Mouse (Mus musculus) hindbrain, embryonic 13.5 days (tissue): ENCODE results near the gene Kctd20. TPM values are rescaled to one million over a fixed set of nuclear protein-coding genes. Genes with fewer than 3 reads are reported as not detected.
A peak's percentile ranks its signal among the peaks of the same experiment; 100 is the strongest.

Source experiments
- ATAC-seq: fragments of 200-750 bp; cut with Nextera tagmentation; 2 replicates; pipeline ENCODE4 v1.8.0; 2017; ENCODE audit warnings: moderate TSS enrichment; ENCODE audit not compliant: low FRiP score
- H3K27ac ChIP-seq: fragments of 300-500 bp; sonication (generic); 2 replicates; pipeline ENCODE4 v1.5.1; 2015; ENCODE audit warnings: inconsistent platforms, mild to moderate bottlenecking, moderate library complexity
- H3K27me3 ChIP-seq: fragments of 300-500 bp; sonication (generic); 2 replicates; pipeline ENCODE4 v1.6.1; 2015; ENCODE audit warnings: mild to moderate bottlenecking, inconsistent platforms
- H3K36me3 ChIP-seq: fragments of 300-500 bp; sonication (generic); 2 replicates; pipeline ENCODE4 v1.6.1; 2015; ENCODE audit warnings: mild to moderate bottlenecking, inconsistent platforms
- H3K4me1 ChIP-seq: fragments of 300-500 bp; sonication (generic); replicated peaks from 2 replicates; pipeline ENCODE4 v1.6.1; 2015; ENCODE audit warnings: inconsistent platforms
- H3K4me2 ChIP-seq: fragments of 300-500 bp; sonication (generic); 2 replicates; pipeline ENCODE4 v1.6.1; 2015; ENCODE audit warnings: inconsistent platforms, mild to moderate bottlenecking, moderate library complexity
- H3K4me3 ChIP-seq: fragments of 300-500 bp; sonication (generic); 2 replicates; pipeline ENCODE4 v1.5.1; 2015; ENCODE audit warnings: mild to moderate bottlenecking, inconsistent platforms
- H3K9ac ChIP-seq: fragments of 300-500 bp; sonication (generic); 2 replicates; pipeline ENCODE4 v1.6.1; 2015; ENCODE audit warnings: mild to moderate bottlenecking, inconsistent platforms
- H3K9me3 ChIP-seq: fragments of 300-500 bp; sonication (generic); 2 replicates; pipeline ENCODE4 v1.6.1; 2016; ENCODE audit warnings: inconsistent platforms
- WGBS: fragments of 180-500 bp; shearing (Covaris S2); methylation state at CpG from one replicate; pipeline ENCODE4 v1.1.7; 2015; 5-methylcytosine and 5-hydroxymethylcytosine counted together
- polyA plus RNA-seq: library from polyadenylated mRNA; unstranded; fragments of >200 nt; fragmentation: Nextera tagmentation; extraction: Ambion mirVana; gene quantifications from 2 replicates; pipeline ENCODE4 v1.2.1, GENCODE M21; 2015

The Kctd20 gene
- polyA plus RNA-seq, 1 experiment from 2014 or later: 96.0 TPM

DNA sequence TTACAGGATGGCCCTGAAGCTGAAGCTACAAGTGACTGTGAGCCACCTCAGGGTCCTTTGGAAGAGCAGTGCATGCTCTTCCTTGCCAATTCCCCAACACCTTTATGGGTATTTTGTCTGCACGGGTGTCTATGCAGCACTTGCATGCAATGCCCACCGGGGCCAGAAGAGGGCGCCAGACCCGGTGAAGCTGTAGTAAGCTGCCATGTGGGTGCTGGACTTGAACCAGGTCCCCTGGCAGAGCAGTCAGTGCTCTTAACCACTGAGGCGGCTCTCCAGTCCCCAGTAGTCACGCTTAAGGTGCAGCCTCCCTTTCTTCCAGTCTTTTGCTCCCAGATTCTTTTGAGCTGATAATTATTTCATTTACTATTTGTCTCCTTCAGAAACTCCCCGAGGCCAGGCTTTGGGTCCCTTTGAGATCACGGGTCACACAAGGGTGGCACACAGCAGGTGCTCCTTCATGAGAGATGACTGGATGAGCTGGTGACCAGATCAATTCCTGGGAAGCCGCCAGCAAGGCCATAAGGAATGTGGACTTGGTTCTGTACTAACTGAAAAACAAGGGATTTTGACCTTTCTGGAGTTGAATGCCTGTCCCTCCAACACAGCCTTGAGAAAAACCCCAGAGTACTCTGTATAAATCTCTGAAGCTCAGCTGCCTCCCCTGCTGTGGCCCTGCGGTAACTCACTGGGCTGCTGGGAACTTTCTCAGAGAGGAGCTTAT lies 15.0 kb upstream of the Kctd20 start:
- 83% methylated on average over 10 of the region's 10 CpGs for WGBS

DNA sequence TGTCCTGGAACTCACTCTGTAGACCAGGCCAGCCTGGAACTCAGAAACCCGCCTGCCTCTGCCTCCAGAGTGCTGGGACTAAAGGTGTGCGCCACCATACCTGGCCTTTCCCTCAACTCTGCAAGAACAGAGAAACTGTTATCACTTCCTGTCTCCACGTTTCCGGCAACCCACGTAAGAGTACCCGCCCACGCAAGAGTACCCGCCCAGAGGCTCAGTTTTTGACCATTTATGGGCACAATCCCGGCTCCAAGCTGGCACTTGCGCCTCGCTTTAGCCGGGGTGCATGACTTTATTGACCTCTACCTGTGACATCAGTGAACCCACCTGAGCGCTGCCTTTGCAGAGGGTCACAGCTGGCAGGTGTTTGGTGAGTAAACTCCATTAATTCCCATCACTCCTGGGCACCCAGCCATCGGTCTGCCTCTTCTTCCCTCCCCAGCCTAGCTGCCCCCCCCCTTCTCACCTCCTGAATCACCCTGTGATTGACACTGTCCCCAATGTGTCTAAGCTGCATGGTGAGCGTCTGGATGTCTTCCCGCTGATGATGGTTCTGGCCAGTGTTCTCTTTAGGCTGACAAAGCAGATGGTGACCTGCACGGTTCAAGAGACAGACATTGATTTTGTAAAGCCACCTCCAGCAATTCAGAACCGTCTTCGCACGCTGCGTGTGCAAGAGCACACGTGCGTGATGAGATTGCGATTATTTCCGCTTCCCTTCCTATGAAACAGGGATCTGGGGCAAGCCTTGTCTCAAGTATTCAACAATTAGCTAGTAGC lies 10.8 kb upstream of the Kctd20 start:
- WGBS: 87% methylated on average over 25 of the region's 25 CpGs
- Histone ChIP-seq H3K27ac (no peak overlapping the region), H3K9me3 (no peaks in the 10 kb centered on the region), H3K36me3 (no peaks in the 10 kb centered on the region), H3K27me3 (no peaks in the 10 kb centered on the region), H3K4me2 (no peak overlapping the region), H3K9ac (no peak overlapping the region), H3K4me3 (no peak overlapping the region), H3K4me1 (no peaks in the 10 kb centered on the region)
- ATAC-seq: no peak

More for the DNA sequence above, 15.0 kb upstream of the Kctd20 start:
- ATAC-seq: no peak
- no peak overlapping the region for H3K4me2 ChIP-seq
- no peak overlapping the region for H3K27ac ChIP-seq
- no peaks in the 10 kb centered on the region for H3K36me3 ChIP-seq
- no peaks in the 10 kb centered on the region for H3K4me1 ChIP-seq
- no peaks in the 10 kb centered on the region for H3K27me3 ChIP-seq
- no peaks in the 10 kb centered on the region for H3K9me3 ChIP-seq
- no peak overlapping the region for H3K4me3 ChIP-seq
- no peak overlapping the region for H3K9ac ChIP-seq

DNA sequence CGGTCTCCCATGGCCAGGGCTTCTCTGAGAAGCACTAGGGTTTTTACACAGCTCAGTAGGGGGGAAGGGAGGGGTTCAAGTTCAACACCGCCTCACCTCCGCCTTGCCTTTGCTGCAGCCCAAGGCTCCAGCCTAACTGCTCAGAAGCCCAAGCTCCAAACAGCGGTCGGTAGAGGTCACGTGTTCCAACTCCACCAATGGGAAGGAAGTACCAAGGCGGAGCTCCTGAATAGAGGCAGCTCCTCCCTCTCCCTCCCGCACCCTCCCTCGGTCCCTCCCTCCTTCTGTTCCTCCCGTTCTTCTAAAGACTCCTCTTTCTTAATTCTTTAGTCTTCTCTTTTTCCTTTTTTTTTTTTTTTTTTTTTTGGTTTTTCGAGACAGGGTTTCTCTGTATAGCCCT lies 9.6 kb upstream of the Kctd20 start:
- no peak overlapping the region for H3K4me3 ChIP-seq
- H3K4me2 ChIP-seq: no peak overlapping the region
- H3K9me3 ChIP-seq: no peaks in the 10 kb centered on the region
- WGBS: 82% methylated on average over 10 of the region's 11 CpGs
- no peaks in the 10 kb centered on the region for H3K4me1 ChIP-seq
- no peak overlapping the region for H3K27ac ChIP-seq
- H3K9ac ChIP-seq: no peak overlapping the region
- no peak for ATAC-seq
- no peaks in the 10 kb centered on the region for H3K36me3 ChIP-seq
- no peaks in the 10 kb centered on the region for H3K27me3 ChIP-seq

DNA sequence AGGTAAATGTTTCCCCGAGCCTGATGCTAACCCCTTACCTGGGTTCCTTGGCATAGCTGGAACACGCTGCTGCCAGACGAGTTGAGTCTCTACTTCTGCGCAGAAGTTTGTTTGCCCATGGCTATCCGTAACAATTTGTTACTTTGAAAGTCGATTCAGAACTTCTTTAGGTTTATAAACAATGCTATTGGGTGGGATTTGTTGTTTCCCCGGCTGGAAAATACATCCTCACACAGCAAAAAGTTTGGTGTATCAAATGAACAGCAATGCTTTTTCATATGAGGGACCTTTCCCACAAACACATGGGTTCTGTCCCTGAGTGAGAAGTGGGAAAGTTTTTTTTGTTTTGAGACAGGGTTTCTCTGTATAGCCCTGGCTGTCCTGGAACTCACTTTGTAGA lies 8.0 kb upstream of the Kctd20 start, which contains the start of gene Pxt1:
Gene Pxt1 (minus strand): TSS at position 101 of the 400 bp plus-strand sequence.
- 93% methylated on average over 7 of the region's 7 CpGs for WGBS
- Histone ChIP-seq H3K4me2 (no peak within 1 kb of the TSS), H3K9me3 (no peaks in the 10 kb centered on the region), H3K27me3 (no peaks in the 10 kb centered on the region), H3K9ac (no peak within 1 kb of the TSS), H3K36me3 (no peaks in the 10 kb centered on the region), H3K4me3 (no peak within 1 kb of the TSS), H3K27ac (no peak within 1 kb of the TSS), H3K4me1 (no peaks in the 10 kb centered on the region)
- ATAC-seq: no peak

DNA sequence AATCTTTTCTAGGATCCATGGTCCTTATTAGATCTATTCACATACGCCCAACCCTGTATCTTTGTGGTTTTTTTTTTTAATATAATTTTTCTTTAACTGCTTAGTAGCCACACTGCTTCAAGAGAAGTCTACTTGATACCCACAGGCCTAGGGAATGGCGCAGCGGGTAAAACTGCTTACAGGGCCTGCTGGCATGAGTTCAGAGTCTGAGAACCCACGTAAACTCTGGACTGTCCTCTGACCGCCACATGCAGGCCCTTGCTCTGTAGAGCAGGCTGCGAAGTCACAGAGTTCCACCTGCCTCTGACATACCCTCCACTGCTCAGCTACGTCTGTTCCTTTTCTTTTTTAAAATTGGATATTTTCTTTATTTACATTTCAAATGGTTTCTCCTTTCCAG lies 7.3 kb upstream of the Kctd20 start:
- WGBS: 96% methylated on average over 7 of the region's 7 CpGs
- no peak for ATAC-seq
- H3K4me3 ChIP-seq: no peak overlapping the region
- no peak overlapping the region for H3K27ac ChIP-seq
- no peaks in the 10 kb centered on the region for H3K27me3 ChIP-seq
- no peak overlapping the region for H3K4me2 ChIP-seq
- no peaks in the 10 kb centered on the region for H3K9me3 ChIP-seq
- H3K4me1 ChIP-seq: no peaks in the 10 kb centered on the region
- H3K36me3 ChIP-seq: no peaks in the 10 kb centered on the region
- H3K9ac ChIP-seq: no peak overlapping the region

- H3K4me3 ChIP-seq: no peak overlapping the region
- ATAC-seq: no peak
Measured at GRCm38 (mm10) chr17:28947011-28947939, 4.5 kb upstream of the Kctd20 start.

GRCm38 (mm10) chr17:28948661-28949060 lies 3.1 kb upstream of the Kctd20 start:
- no peaks in the 10 kb centered on the region for H3K9me3 ChIP-seq
- no peak for ATAC-seq
- H3K36me3 ChIP-seq: no peaks in the 10 kb centered on the region
- WGBS: 84% methylated on average over 4 of the region's 4 CpGs
- no peak overlapping the region for H3K4me2 ChIP-seq
- no peak overlapping the region for H3K4me3 ChIP-seq
- H3K9ac ChIP-seq: no peak overlapping the region
- H3K4me1 ChIP-seq: peaks cover 15% of the 10 kb centered on the region
- H3K27ac ChIP-seq: no peak overlapping the region
- H3K27me3 ChIP-seq: no peaks in the 10 kb centered on the region

More at GRCm38 (mm10) chr17:28947011-28947939, 4.5 kb upstream of the Kctd20 start:
- no peaks in the 10 kb centered on the region for H3K27me3 ChIP-seq
- H3K4me2 ChIP-seq: no peak overlapping the region
- H3K36me3 ChIP-seq: no peaks in the 10 kb centered on the region
- H3K4me1 ChIP-seq: peaks cover 8% of the 10 kb centered on the region
- no peaks in the 10 kb centered on the region for H3K9me3 ChIP-seq
- H3K27ac ChIP-seq: no peak overlapping the region
- 91% methylated on average over 19 of the region's 19 CpGs for WGBS
- no peak overlapping the region for H3K9ac ChIP-seq

DNA sequence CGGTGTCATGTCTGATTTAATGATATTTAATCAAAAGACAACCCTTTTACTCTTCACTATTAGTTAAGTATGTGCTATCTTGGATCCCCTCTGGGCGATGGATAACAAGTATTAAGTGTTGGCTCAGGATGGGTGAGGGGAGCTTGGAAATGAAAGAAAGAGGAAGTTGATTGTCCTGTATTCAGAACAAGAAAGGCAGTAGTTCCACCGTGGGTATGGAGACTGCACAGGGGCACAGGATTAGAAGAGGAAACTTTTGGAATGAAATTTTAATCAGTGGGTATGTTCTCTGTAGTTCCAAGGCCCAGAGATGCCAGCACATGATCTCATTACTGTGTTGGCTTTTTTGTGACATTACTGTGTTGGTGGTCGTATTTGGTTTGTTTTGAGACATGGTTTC lies 999 bp upstream of the Kctd20 start:
- Histone ChIP-seq H3K36me3 (no peaks in the 10 kb centered on the region), H3K27me3 (no peaks in the 10 kb centered on the region), H3K9ac (0 out of 2 replicates have a peak overlapping the region, but pooled peaks have one; percentile 83), H3K4me1 (peaks cover 27% of the 10 kb centered on the region), H3K27ac (no peak overlapping the region), H3K9me3 (no peaks in the 10 kb centered on the region), H3K4me2 (no peak overlapping the region), H3K4me3 (no peak overlapping the region)
- no peak for ATAC-seq
- 83% methylated on average over 4 of the region's 4 CpGs for WGBS

GRCm38 (mm10) chr17:28953251-28953650 lies 1.5 kb downstream of the Kctd20 start:
- Histone ChIP-seq H3K27ac (peak overlapping the region; percentile 98), H3K27me3 (no peaks in the 10 kb centered on the region), H3K9me3 (no peaks in the 10 kb centered on the region), H3K4me3 (peak overlapping the region; percentile 68), H3K4me1 (peaks cover 27% of the 10 kb centered on the region), H3K4me2 (peak overlapping the region; percentile 88), H3K36me3 (peaks cover 15% of the 10 kb centered on the region), H3K9ac (peak overlapping the region; percentile 83)
- WGBS: 30% methylated on average over 9 of the region's 9 CpGs
- ATAC-seq: no peak

- no peak overlapping the region for H3K9ac ChIP-seq
- H3K36me3 ChIP-seq: peaks cover 16% of the 10 kb centered on the region
- ATAC-seq: no peak
Measured at GRCm38 (mm10) chr17:28954416-28954815, 2.7 kb downstream of the Kctd20 start.

DNA sequence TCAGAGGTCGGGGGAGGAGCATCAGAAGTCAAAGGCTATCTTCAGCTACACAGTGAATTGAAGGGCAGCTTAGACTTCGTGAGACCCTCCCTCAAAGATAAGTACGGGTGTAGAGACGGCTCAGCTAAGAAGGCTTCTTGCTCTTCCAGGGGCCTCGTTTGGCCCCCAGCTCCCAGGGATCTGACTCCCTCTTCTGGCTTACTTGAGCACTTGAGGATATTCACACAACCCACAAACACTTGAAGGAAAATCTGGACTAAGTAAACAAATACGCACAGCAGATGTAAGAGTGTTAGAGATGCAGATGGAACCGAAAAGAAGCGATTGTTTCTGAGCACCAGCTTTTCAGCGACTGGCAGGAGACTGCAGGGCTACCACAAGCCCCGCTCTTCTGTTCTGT lies 8.8 kb downstream of the Kctd20 start:
- no peaks in the 10 kb centered on the region for H3K9me3 ChIP-seq
- ATAC-seq: no peak
- H3K9ac ChIP-seq: no peak overlapping the region
- no peaks in the 10 kb centered on the region for H3K4me1 ChIP-seq
- no peaks in the 10 kb centered on the region for H3K27me3 ChIP-seq
- H3K27ac ChIP-seq: no peak overlapping the region
- H3K4me2 ChIP-seq: no peak overlapping the region
- 78% methylated on average over 10 of the region's 10 CpGs for WGBS
- H3K4me3 ChIP-seq: no peak overlapping the region
- H3K36me3 ChIP-seq: peaks cover 67% of the 10 kb centered on the region

More at GRCm38 (mm10) chr17:28954416-28954815, 2.7 kb downstream of the Kctd20 start:
- Histone ChIP-seq H3K27ac (no peak overlapping the region), H3K4me1 (peaks cover 27% of the 10 kb centered on the region), H3K4me2 (no peak overlapping the region; the same call in 1 of the 2 replicates), H3K27me3 (no peaks in the 10 kb centered on the region), H3K9me3 (no peaks in the 10 kb centered on the region), H3K4me3 (0 out of 2 replicates have a peak overlapping the region, but pooled peaks have one; percentile 68)
- WGBS: 98% methylated on average over 9 of the region's 9 CpGs

DNA sequence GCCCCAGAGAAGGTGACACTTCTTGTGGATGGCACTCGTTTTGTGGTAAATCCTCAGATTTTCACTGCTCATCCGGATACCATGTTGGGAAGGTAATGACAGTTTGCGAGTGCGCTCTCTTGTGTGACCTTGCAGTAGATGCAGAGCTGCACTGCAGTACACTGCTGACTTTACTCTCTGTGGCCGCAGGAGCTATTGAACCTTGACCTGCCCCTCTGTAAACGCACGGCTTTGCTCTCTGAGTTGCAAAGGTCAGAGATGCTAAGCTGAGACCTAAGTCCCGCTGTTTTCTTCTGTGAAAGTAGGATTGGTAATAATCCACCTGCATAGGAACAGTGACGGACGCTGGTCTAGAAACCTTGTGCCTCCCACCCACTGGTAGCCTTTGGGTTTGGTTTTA lies 9.8 kb downstream of the Kctd20 start:
- H3K4me2 ChIP-seq: no peak overlapping the region
- WGBS: 94% methylated on average over 10 of the region's 10 CpGs
- no peak overlapping the region for H3K4me3 ChIP-seq
- H3K4me1 ChIP-seq: no peaks in the 10 kb centered on the region
- H3K36me3 ChIP-seq: peaks cover 71% of the 10 kb centered on the region
- no peaks in the 10 kb centered on the region for H3K27me3 ChIP-seq
- no peak overlapping the region for H3K27ac ChIP-seq
- ATAC-seq: no peak
- H3K9ac ChIP-seq: no peak overlapping the region
- H3K9me3 ChIP-seq: no peaks in the 10 kb centered on the region
